Mouse (Mus musculus) erythroblast, embryonic 14.5 days (primary cell): Measurements from ENCODE around the gene Tjp1.

ENCODE experiments used
- GATA1 ChIP-seq: IDR thresholded peaks from 2 replicates; pipeline ENCODE4 v1.6.1; 2012; ENCODE audit warnings: low read length, inconsistent platforms, mixed read lengths
- TAL1 ChIP-seq: IDR thresholded peaks from 3 replicates; pipeline ENCODE4 v1.6.1; 2012; ENCODE audit warnings: low read length, inconsistent platforms, mixed read lengths

DNA sequence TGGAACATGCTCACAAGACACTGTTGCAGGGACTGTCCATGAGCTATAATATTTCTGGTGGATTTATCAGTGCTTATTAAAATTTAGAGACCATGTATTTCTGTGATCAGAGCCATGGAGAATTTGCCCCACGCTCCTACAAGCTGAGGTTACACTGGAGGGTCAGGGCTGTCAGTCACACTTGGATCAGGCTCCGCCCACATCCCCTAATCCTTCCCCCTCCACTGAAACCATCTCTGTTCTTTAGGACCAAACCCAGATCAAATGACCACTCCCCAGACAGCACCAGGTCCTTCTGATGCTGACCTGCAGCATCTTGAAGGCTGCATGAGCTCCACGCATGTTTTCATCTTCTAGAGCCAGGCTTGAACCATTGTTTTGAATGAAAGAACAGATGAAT, 111.1 kb downstream of the Tjp1 start:
- TF ChIP-seq GATA1, result no peak
- no peak for TF ChIP-seq TAL1
